Mouse (Mus musculus): ENCODE measurements around the gene Plekho1.

GRCm38 (mm10) chr3:95999308-96000079 lies 3.7 kb upstream of the Plekho1 start:
- TF ChIP-seq CTCF (conservative IDR thresholded peaks at IDR 0.05; ENCODE audit: low read length) (no peak), POU5F1 (IDR thresholded peaks at IDR 0.05; ENCODE audit: borderline replicate concordance, low read length) (no peak), NANOG (IDR thresholded peaks at IDR 0.05; ENCODE audit: borderline replicate concordance, low read length) (no peak)

Data from E14TG2a.4 (cell line).